Mouse (Mus musculus) megakaryocyte, embryonic 14.5 days (primary cell): ENCODE results near the gene Myo6.

Experiments used
- FLI1 ChIP-seq: IDR thresholded peaks from 2 replicates; pipeline ENCODE4 v1.6.1; 2012; ENCODE audit warnings: low read length, inconsistent platforms, mixed read lengths
- GATA1 ChIP-seq: IDR thresholded peaks from 3 replicates; pipeline ENCODE4 v1.6.1; 2012; ENCODE audit warnings: mixed read lengths, low read length, inconsistent platforms, borderline replicate concordance

DNA sequence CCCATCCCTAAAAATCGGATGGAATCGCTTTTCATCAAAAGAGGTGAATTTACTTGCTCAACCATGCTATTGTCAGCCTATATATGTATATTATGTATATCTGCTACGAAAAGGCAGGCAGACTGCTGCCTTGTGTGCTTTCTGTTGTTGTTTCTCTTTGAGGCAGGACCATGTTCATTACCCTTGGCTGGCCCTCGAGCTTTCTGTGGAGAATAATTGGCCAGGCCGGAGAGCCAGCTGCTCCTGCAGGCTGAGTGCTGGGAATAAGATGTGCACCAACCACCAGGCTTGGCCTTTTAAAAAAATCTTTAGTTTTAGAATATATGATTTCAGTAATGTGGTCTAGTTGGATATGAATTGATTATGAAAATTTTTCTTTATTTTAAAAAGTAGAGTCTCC is 19.3 kb downstream of the Myo6 start:
- TF ChIP-seq GATA1 (no peak), FLI1 (no peak)
